ENCODE assay signal across 17 mouse cellular contexts in genomic region chr6:90941257-90941656, GRCm38 (mm10). TPM values are rescaled to one million over a fixed set of nuclear protein-coding genes. Genes with fewer than 3 reads are reported as not detected.
DNase-seq lines count a peak whose midpoint lies in the region; ATAC-seq lines count a peak whose summit lies in the region.
"Had no signal": no experiment of that assay in that cellular context is flagged by ENCODE, and none has a peak within 500 bp of the region (broad histone marks: within the 10 kb centered on the region; RNA-seq: fewer than 3 reads in every experiment).

No protein-coding gene starts in this region.

- peaks cover 20% of the 10 kb centered on the region for H3K4me1 ChIP-seq in liver, embryonic 13.5 days (replicated peaks)
- H3K4me1 ChIP-seq in liver, embryonic 12.5 days, result peaks cover 30% of the 10 kb centered on the region
- peaks cover 7% of the 10 kb centered on the region for H3K4me1 ChIP-seq in intestine, embryonic 16.5 days (ENCODE audit: control insufficient read depth, insufficient read depth, low read length)

- 14% methylated on average over 3 of the region's 3 CpGs for WGBS in liver, embryonic 13.5 days (ENCODE audit: insufficient replicate concordance)
- 9% methylated on average over 3 of the region's 3 CpGs for WGBS in liver, embryonic 12.5 days (ENCODE audit: insufficient replicate concordance)
- 44% methylated on average over 3 of the region's 3 CpGs for WGBS in intestine, embryonic 16.5 days

- H3K27ac ChIP-seq in liver, embryonic 13.5 days, result no peak overlapping the region
- H3K27ac ChIP-seq in liver, embryonic 12.5 days, result no peak overlapping the region
- no peak overlapping the region for H3K27ac ChIP-seq in intestine, embryonic 16.5 days (ENCODE audit: low read length)
- H3K27ac ChIP-seq: heart, adult 2 months; hindbrain, embryonic 13.5 days; stomach, postnatal 0 days had no signal

- H3K27me3 ChIP-seq in liver, embryonic 13.5 days, result no peaks in the 10 kb centered on the region
- no peaks in the 10 kb centered on the region for H3K27me3 ChIP-seq in liver, embryonic 12.5 days (replicated peaks)
- no peaks in the 10 kb centered on the region for H3K27me3 ChIP-seq in intestine, embryonic 16.5 days (replicated peaks; ENCODE audit: control insufficient read depth, insufficient read depth, low read length)
- H3K27me3 ChIP-seq: hindbrain, embryonic 13.5 days; Patski had no signal

- H3K4me3 ChIP-seq in liver, embryonic 13.5 days (replicated peaks), result no peak overlapping the region
- no peak overlapping the region for H3K4me3 ChIP-seq in liver, embryonic 12.5 days
- no peak overlapping the region for H3K4me3 ChIP-seq in intestine, embryonic 16.5 days (ENCODE audit: low read length)
- H3K4me3 ChIP-seq: heart, adult 2 months; hindbrain, embryonic 13.5 days had no signal

- no peaks in the 10 kb centered on the region for H3K36me3 ChIP-seq in liver, embryonic 13.5 days
- H3K36me3 ChIP-seq in liver, embryonic 12.5 days, result no peaks in the 10 kb centered on the region
- no peaks in the 10 kb centered on the region for H3K36me3 ChIP-seq in intestine, embryonic 16.5 days (ENCODE audit: control insufficient read depth, insufficient read depth, low read length)
- H3K36me3 ChIP-seq: hindbrain, embryonic 13.5 days had no signal

- H3K9me3 ChIP-seq in liver, embryonic 13.5 days (replicated peaks), result no peaks in the 10 kb centered on the region
- H3K9me3 ChIP-seq in liver, embryonic 12.5 days (replicated peaks), result no peaks in the 10 kb centered on the region
- H3K9me3 ChIP-seq in intestine, embryonic 16.5 days (ENCODE audit: control insufficient read depth, low read length), result no peaks in the 10 kb centered on the region
- H3K9me3 ChIP-seq: hindbrain, embryonic 13.5 days had no signal

- DNase-seq in adrenal gland, adult (ENCODE audit: inconsistent age in 2 of 2, low spot score in 1 of 2), result peak; percentile 62 to 79
- DNase-seq in adrenal gland, postnatal 4 days (ENCODE audit: low spot score in 2 of 2), result no peak
- DNase-seq in liver, embryonic 13.5 days, result no peak
- DNase-seq in 416B (ENCODE audit: low read depth), result peak; percentile 77
- DNase-seq in adrenal gland, postnatal 36 days, result peak; percentile 52 to 60
- no peak for DNase-seq in gastrocnemius, postnatal 14 days
- DNase-seq: heart, adult 2 months; layer of hippocampus, adult 9-11 months; midbrain, embryonic 14.5 days; thymus, postnatal 25 days had no signal

- H3K9ac ChIP-seq in liver, embryonic 13.5 days, result no peak overlapping the region
- no peak overlapping the region for H3K9ac ChIP-seq in liver, embryonic 12.5 days
- no peak overlapping the region for H3K9ac ChIP-seq in intestine, embryonic 16.5 days (ENCODE audit: low read depth, low read length)
- H3K9ac ChIP-seq: hindbrain, embryonic 13.5 days had no signal

- no peak overlapping the region for H3K4me2 ChIP-seq in liver, embryonic 13.5 days
- H3K4me2 ChIP-seq in liver, embryonic 12.5 days, result no peak overlapping the region
- H3K4me2 ChIP-seq in intestine, embryonic 16.5 days (ENCODE audit: low read depth, low read length), result no peak overlapping the region
- H3K4me2 ChIP-seq: hindbrain, embryonic 13.5 days had no signal

- 0 out of 2 replicates have a peak, but pooled peaks have one; percentile 47 for ATAC-seq in liver, embryonic 13.5 days (ENCODE audit: low read depth)
- ATAC-seq in liver, embryonic 12.5 days, result no peak
- ATAC-seq in intestine, embryonic 16.5 days, result no peak
- ATAC-seq: forebrain, embryonic 16.5 days; intestine, postnatal 0 days; Patski had no signal

- intact Hi-C loops in gastrocnemius, postnatal 14 days (cut with DNase I; ENCODE audit: low total_unique reads), result no loop called here

RNA-seq across cellular contexts. Expression of gene Iqsec1, which starts 47.2 kb away (rescaled TPM):
- total RNA-seq in adrenal gland, postnatal 4 days (2021), result 10 to 100 TPM; 90.0 to 95.0 TPM
- polyA plus RNA-seq in liver, embryonic 13.5 days (2015; fragmentation: Nextera tagmentation; extraction: Ambion mirVana), result 2.6 and 3.4 TPM in 2 replicates
- polyA plus RNA-seq in liver, embryonic 12.5 days (2016; fragmentation: Nextera tagmentation; extraction: Ambion mirVana), result 3.9 and 4.4 TPM in 2 replicates
- 100 to 1,000 TPM in 1 of 2 experiments, 10 to 100 TPM in 1; 96.2 to 114 TPM for total RNA-seq in adrenal gland, postnatal 36 days (2021)
- 10 to 100 TPM; 36.9 to 55.3 TPM for total RNA-seq in gastrocnemius, postnatal 14 days (2021)
- polyA plus RNA-seq in intestine, embryonic 16.5 days (2015; fragmentation: Nextera tagmentation; extraction: Ambion mirVana), result 6.4 and 7.3 TPM in 2 replicates

Comparison
In these comparisons a context has a peak if more than half of its experiments do, and no peak if none do; other contexts are left out.
1. DNase-seq: peak in adrenal gland, adult (2 of 2), 416B (single experiment) and adrenal gland, postnatal 36 days (2 of 2); none in adrenal gland, postnatal 4 days (0 of 2), liver, embryonic 13.5 days (single experiment) and gastrocnemius, postnatal 14 days (single experiment).